Mouse (Mus musculus) ES-E14 (cell line): ENCODE results near the gene Rnase12. TPM values are rescaled to one million over a fixed set of nuclear protein-coding genes. Genes with fewer than 3 reads are reported as not detected.

Experiments
- DNase-seq: peaks from one replicate; pipeline ENCODE4 v3.0.0-alpha.2; 2013; ENCODE audit warnings: low read depth, low spot score
- H3K27ac ChIP-seq: 2 replicates; pipeline ENCODE4 v1.5.1; 2012; ENCODE audit warnings: low read depth, mild to moderate bottlenecking, low read length, moderate library complexity, mixed read lengths; ENCODE audit not compliant: poor library complexity, insufficient read depth, severe bottlenecking
- H3K36me3 ChIP-seq: 2 replicates; pipeline ENCODE4 v1.6.1; 2012; ENCODE audit warnings: mild to moderate bottlenecking, low read length, moderate library complexity, mixed read lengths; ENCODE audit not compliant: control insufficient read depth, poor library complexity, insufficient read depth, severe bottlenecking
- H3K4me1 ChIP-seq, 2 experiments: fragments of 150-350 bp in 1 of 2; sonication (generic) in 1 of 2; 2 replicates each; pipeline ENCODE4 v1.6.1; 2012; ENCODE audit warnings: low read length in 2 of 2, mild to moderate bottlenecking in 1 of 2, mixed read lengths in 1 of 2; ENCODE audit not compliant: control insufficient read depth in 2 of 2, insufficient read depth in 2 of 2, poor library complexity in 1 of 2
- H3K4me3 ChIP-seq, 2 experiments: fragments of 150-350 bp in 1 of 2; sonication (generic) in 1 of 2; 2 replicates each; pipeline ENCODE4 v1.5.1; 2012; ENCODE audit warnings: low read length in 2 of 2, low read depth in 1 of 2, mild to moderate bottlenecking in 1 of 2, mixed read lengths in 1 of 2; ENCODE audit not compliant: insufficient read depth in 1 of 2, poor library complexity in 1 of 2, severe bottlenecking in 1 of 2
- H3K9ac ChIP-seq: 2 replicates; pipeline ENCODE4 v1.6.1; 2012; ENCODE audit warnings: low read depth, mild to moderate bottlenecking, low read length, mixed read lengths; ENCODE audit not compliant: poor library complexity, insufficient read depth, severe bottlenecking
- H3K9me3 ChIP-seq: fragments of 150-350 bp; sonication (generic); 2 replicates; pipeline ENCODE4 v1.6.1; 2012; ENCODE audit warnings: low read depth, mild to moderate bottlenecking, low read length; ENCODE audit not compliant: control insufficient read depth, insufficient read depth
- CHD2 ChIP-seq: IDR thresholded peaks from 2 replicates; pipeline ENCODE4 v1.6.1; 2014; ENCODE audit warnings: mild to moderate bottlenecking, low read depth, low read length, inconsistent platforms
- HCFC1 ChIP-seq: IDR thresholded peaks from 2 replicates; pipeline ENCODE4 v1.6.1; 2012; ENCODE audit warnings: low read length, inconsistent platforms, borderline replicate concordance; ENCODE audit not compliant: insufficient read depth
- MAFK ChIP-seq: IDR thresholded peaks from 2 replicates; pipeline ENCODE4 v1.6.1; 2014; ENCODE audit warnings: mild to moderate bottlenecking, low read depth, low read length, inconsistent platforms; ENCODE audit not compliant: insufficient read depth
- ZC3H11A ChIP-seq: IDR thresholded peaks from 2 replicates; pipeline ENCODE4 v1.6.1; 2012; ENCODE audit warnings: low read depth, mild to moderate bottlenecking, inconsistent platforms, low read length, borderline replicate concordance
- ZNF384 ChIP-seq: IDR thresholded peaks from 2 replicates; pipeline ENCODE4 v1.6.1; 2012; ENCODE audit warnings: low read depth, low read length, inconsistent platforms
- in situ Hi-C, 2 experiments: fragments of 600-800 bp; cut with MboI; formaldehyde crosslinking; loops; one replicate each; pipeline ENCODE4 v1.15.1; 2025; ENCODE audit warnings: low sequenced_read_pairs in 2 of 2, inconsistent platforms in 1 of 2; ENCODE audit not compliant: unreplicated experiment in 2 of 2
- total RNA-seq: library from RNA; depleted of rRNA; stranded (reverse); fragments of 300-350 nt; gene quantifications from 2 replicates; pipeline ENCODE4 v1.2.3, GENCODE M21; 2012; rRNA removed

Gene Rnase12
- total RNA-seq, 1 experiment, result 0.36 TPM

GRCm38 (mm10) chr14:51009572-51009971 is 47.9 kb downstream of the Rnase12 start:
- no peaks in the 10 kb centered on the region for H3K4me1 ChIP-seq
- TF ChIP-seq MAFK (no peak), ZNF384 (no peak), ZC3H11A (no peak), CHD2 (no peak), HCFC1 (no peak)
- in situ Hi-C loops, result no loop called here
- H3K4me3 ChIP-seq, result no peak overlapping the region
- H3K9ac ChIP-seq, result no peak overlapping the region
- H3K9me3 ChIP-seq, result no peaks in the 10 kb centered on the region
- no peak overlapping the region for H3K27ac ChIP-seq
- H3K36me3 ChIP-seq, result no peaks in the 10 kb centered on the region
- no peak for DNase-seq

DNA sequence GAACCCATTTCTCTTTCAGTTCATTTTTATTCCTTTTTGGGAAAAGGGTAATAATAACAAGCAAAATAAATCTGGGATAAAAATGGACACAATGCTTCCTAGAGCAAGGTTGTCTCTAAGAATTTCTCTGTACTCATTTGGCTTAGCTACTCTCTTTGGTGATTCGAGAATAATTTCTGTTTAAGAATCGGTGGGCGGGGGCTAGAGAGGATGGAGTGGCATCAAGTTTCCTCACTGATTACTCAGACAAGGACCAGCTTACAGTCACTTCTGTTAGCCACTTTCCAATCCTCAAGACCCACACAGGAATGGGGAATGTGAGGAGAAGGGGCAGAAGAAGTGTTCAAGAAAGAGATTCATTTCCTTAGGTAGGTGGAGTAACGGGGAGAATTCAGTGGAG is 48.7 kb downstream of the Rnase12 start:
- Histone ChIP-seq H3K27ac (no peak overlapping the region), H3K4me3 (no peak overlapping the region), H3K36me3 (no peaks in the 10 kb centered on the region), H3K4me1 (no peaks in the 10 kb centered on the region), H3K9me3 (no peaks in the 10 kb centered on the region), H3K9ac (no peak overlapping the region)
- no peak for TF ChIP-seq ZNF384
- no peak for TF ChIP-seq MAFK
- TF ChIP-seq HCFC1, result no peak
- TF ChIP-seq ZC3H11A, result no peak
- no peak for TF ChIP-seq CHD2
- in situ Hi-C loops, result no loop called here
- DNase-seq, result no peak

GRCm38 (mm10) chr14:51007914-51008713 is 49.3 kb downstream of the Rnase12 start:
- Histone ChIP-seq H3K27ac (no peak overlapping the region), H3K4me1 (no peaks in the 10 kb centered on the region), H3K9ac (no peak overlapping the region), H3K9me3 (no peaks in the 10 kb centered on the region), H3K4me3 (no peak overlapping the region), H3K36me3 (no peaks in the 10 kb centered on the region)
- no peak for DNase-seq
- in situ Hi-C loops, result no loop called here
- no peak for TF ChIP-seq HCFC1
- no peak for TF ChIP-seq MAFK
- TF ChIP-seq ZNF384, result no peak
- TF ChIP-seq ZC3H11A, result no peak
- TF ChIP-seq CHD2, result no peak

DNA sequence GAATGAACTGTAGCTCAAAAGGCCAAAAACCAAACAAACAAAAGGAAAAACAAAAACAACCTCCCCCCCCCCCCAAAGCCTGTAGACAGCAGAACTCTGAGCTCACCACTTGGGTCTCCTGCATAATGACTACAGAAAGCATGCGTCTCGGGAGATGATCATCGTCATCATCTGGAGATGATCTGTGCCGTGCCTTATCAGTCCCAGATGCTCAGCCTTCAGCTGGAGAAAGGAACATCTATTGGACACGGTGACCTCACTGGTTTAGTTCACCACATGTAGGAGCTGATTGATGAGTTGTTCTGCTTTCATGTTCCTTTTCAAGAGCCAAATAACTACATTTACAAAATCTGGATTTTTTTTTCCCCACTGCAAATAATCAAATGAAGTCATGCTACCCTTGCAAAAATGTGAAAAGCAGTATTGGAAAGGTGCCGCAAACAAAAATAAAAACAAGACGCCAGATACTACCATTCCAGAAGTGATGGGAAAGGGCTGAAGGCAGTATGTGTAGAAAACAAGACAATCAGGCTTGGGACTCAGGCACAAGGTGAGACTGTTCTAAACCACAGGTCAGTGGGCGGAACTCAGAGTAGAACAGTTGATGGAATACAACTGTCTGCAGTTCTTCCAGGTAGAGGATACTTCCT is 50.2 kb downstream of the Rnase12 start, which contains the start of gene Rnase10:
Gene Rnase10 (plus strand): TSS at position 600 of the 650 bp plus-strand sequence.
- Histone ChIP-seq H3K4me3 (no peak within 1 kb of the TSS), H3K4me1 (no peaks in the 10 kb centered on the region), H3K36me3 (no peaks in the 10 kb centered on the region), H3K9me3 (no peaks in the 10 kb centered on the region), H3K27ac (no peak within 1 kb of the TSS), H3K9ac (no peak within 1 kb of the TSS)
- no peak for DNase-seq
- no peak for TF ChIP-seq MAFK
- no peak for TF ChIP-seq HCFC1
- TF ChIP-seq ZC3H11A, result no peak
- no peak for TF ChIP-seq CHD2
- no peak for TF ChIP-seq ZNF384
- in situ Hi-C loops, result no loop called here

Other genes starting within 250 kb of the Rnase12 start
- 24.1 and 29.4 TPM in 2 replicates for gene Ccnb1ip1, start 249.9 kb downstream of the Rnase12 start, total RNA-seq
- gene Parp2, start 249.8 kb downstream of the Rnase12 start, total RNA-seq, result 44.7 and 115 TPM in 2 replicates
- 11.5 and 19.5 TPM in 2 replicates for gene Tep1, start 187.1 kb downstream of the Rnase12 start, total RNA-seq
- 0.09 and 0.32 TPM in 2 replicates for gene Klhl33, start 160.2 kb downstream of the Rnase12 start, total RNA-seq
- 19.1 and 34.9 TPM in 2 replicates for gene Osgep, start 132.8 kb downstream of the Rnase12 start, total RNA-seq
- 127 and 205 TPM in 2 replicates for gene Apex1, start 132.7 kb downstream of the Rnase12 start, total RNA-seq
- 19.4 and 42.3 TPM in 2 replicates for gene Pip4p1, start 126.8 kb downstream of the Rnase12 start, total RNA-seq
- 74.8 and 115 TPM in 2 replicates for gene Pnp, start 126.6 kb downstream of the Rnase12 start, total RNA-seq
- gene Gm49342, start 113.1 kb downstream of the Rnase12 start, total RNA-seq, result 25.4 and 26.2 TPM in 2 replicates
- 1.1 and 2.2 TPM in 2 replicates for gene Pnp2, start 101.7 kb downstream of the Rnase12 start, total RNA-seq
- not detected in 2 replicates for gene Rnase10, start 49.9 kb downstream of the Rnase12 start, total RNA-seq
- gene Rnase9, start 15.8 kb downstream of the Rnase12 start, total RNA-seq, result not detected in 2 replicates
- not detected in 2 replicates for gene Rnase11, start 7.5 kb downstream of the Rnase12 start, total RNA-seq
- not detected in 2 replicates for gene Olfr750, start 16.8 kb upstream of the Rnase12 start, total RNA-seq
- gene Rnase4, start 33.4 kb upstream of the Rnase12 start, total RNA-seq, result 2.5 and 10.3 TPM in 2 replicates
- 1.2 and 1.4 TPM in 2 replicates for gene Ang, start 33.5 kb upstream of the Rnase12 start, total RNA-seq
- gene Eddm3b, start 56.8 kb upstream of the Rnase12 start, total RNA-seq, result not detected in 2 replicates
- not detected in 2 replicates for gene Rnase6, start 66.2 kb upstream of the Rnase12 start, total RNA-seq
- gene Rnase1, start 89.1 kb upstream of the Rnase12 start, total RNA-seq, result not detected in 2 replicates
- gene Rnase2b, start 104.6 kb upstream of the Rnase12 start, total RNA-seq, result not detected in 2 replicates
- gene Ang2, start 141.5 kb upstream of the Rnase12 start, total RNA-seq, result 1.2 TPM in 1 of 2 replicates, not detected in the other
- gene Ear14, start 145.7 kb upstream of the Rnase12 start, total RNA-seq, result not detected in 2 replicates
- gene Rnase2a, start 198.5 kb upstream of the Rnase12 start, total RNA-seq, result not detected in 2 replicates